Mouse (Mus musculus) small intestine, adult 2 months (tissue): ENCODE data around the gene Sik3. TPM values are rescaled to one million over a fixed set of nuclear protein-coding genes. Genes with fewer than 3 reads are reported as not detected.
"Not testable (repeated sequence)": the region's sequence is repeated elsewhere in the genome, so short reads cannot be mapped to it uniquely, and the experiment has no call there.

Experiments
- H3K27ac ChIP-seq: fragments of 200-500 bp; 2 replicates; pipeline ENCODE4 v1.5.1; 2012; ENCODE audit warnings: low read depth, low read length, control low read depth, inconsistent platforms; ENCODE audit not compliant: insufficient read depth
- H3K27me3 ChIP-seq: fragments of 200-500 bp; 2 replicates; pipeline ENCODE4 v1.6.1; 2012; ENCODE audit warnings: mild to moderate bottlenecking, moderate library complexity, low read length, inconsistent platforms; ENCODE audit not compliant: control insufficient read depth, insufficient read depth
- H3K36me3 ChIP-seq: fragments of 200-500 bp; 2 replicates; pipeline ENCODE4 v1.6.1; 2012; ENCODE audit warnings: mild to moderate bottlenecking, low read length, control low read depth, inconsistent platforms; ENCODE audit not compliant: control insufficient read depth, insufficient read depth
- H3K4me1 ChIP-seq: fragments of 200-500 bp; 2 replicates; pipeline ENCODE4 v1.6.1; 2012; ENCODE audit warnings: low read length, inconsistent platforms, mixed read lengths; ENCODE audit not compliant: control insufficient read depth, insufficient read depth, insufficient read length
- H3K4me3 ChIP-seq: fragments of 200-500 bp; 2 replicates; pipeline ENCODE4 v1.5.1; 2012; ENCODE audit warnings: low read depth, mild to moderate bottlenecking, control low read depth, inconsistent platforms, low read length, moderate library complexity
- CTCF ChIP-seq: fragments of 200-500 bp; IDR thresholded peaks from 2 replicates; pipeline ENCODE4 v1.5.1; 2012; ENCODE audit warnings: low read depth, mild to moderate bottlenecking, control low read depth, inconsistent platforms, low read length, moderate library complexity, mixed read lengths; ENCODE audit not compliant: insufficient replicate concordance, insufficient read length; ENCODE audit errors: extremely low read depth
- POLR2A ChIP-seq: fragments of 200-500 bp; IDR thresholded peaks from 2 replicates; pipeline ENCODE4 v1.6.1; 2012; ENCODE audit warnings: low read depth, mild to moderate bottlenecking, control low read depth, inconsistent platforms, low read length, moderate library complexity
- WGBS: fragments of 180-500 bp; shearing (Covaris S2); methylation state at CpG from one replicate; pipeline ENCODE4 v1.1.7; 2018; 5-methylcytosine and 5-hydroxymethylcytosine counted together
- polyA plus RNA-seq: library from polyadenylated mRNA; depleted of rRNA; stranded (reverse); fragments of >200 nt; gene quantifications from 2 replicates; pipeline ENCODE4 v1.2.3, GENCODE M21; 2012

Sik3 gene
- polyA plus RNA-seq, 1 experiment: 14.5 TPM

DNA sequence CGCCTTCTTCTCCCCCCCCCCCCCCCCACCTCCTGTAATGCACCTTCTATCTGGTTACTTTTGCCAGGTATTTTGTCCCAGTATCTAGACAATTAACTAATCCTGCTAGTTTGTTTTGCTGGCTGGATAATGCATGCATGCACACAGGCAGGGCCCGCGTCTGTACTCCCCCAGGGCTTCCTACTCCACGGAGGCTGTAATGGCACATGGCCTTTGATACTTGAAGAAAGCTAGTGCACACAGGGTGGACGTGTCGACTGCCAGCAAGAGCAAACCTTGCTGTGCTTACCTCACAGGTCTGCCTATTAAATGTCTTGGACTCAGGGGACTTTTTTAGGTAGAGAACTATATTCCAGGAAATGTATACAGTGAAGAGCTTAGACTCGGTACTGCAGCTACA is 73.3 kb downstream of the Sik3 start:
- H3K4me1 ChIP-seq: no peaks in the 10 kb centered on the region; the same call in 1 of the 2 replicates
- H3K4me3 ChIP-seq: no peak overlapping the region
- 64% methylated on average over 7 of the region's 7 CpGs for WGBS
- no peaks in the 10 kb centered on the region for H3K36me3 ChIP-seq
- H3K27ac ChIP-seq: no peak overlapping the region
- TF ChIP-seq CTCF (no peak), POLR2A (no peak)
- H3K27me3 ChIP-seq: no peaks in the 10 kb centered on the region

DNA sequence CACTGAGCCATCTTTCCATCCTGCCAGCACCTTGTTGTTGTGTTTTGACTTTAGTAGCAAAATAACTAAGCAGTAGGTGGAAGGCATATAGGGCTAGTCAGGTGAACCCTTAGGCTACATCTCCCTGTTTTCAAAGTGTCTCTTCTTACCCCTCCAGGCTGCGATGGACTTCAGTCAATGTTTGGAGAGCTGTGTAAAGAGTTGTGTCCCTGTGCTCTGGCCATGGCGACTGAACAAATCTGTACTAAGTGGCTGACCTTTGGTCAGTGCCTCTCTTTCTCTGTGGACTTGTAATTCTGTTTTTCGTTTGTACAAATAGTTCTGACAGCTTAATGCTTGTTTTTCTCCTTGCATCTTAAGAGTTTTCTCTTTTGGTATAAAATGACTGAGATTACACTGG is 74.2 kb downstream of the Sik3 start:
- H3K27ac ChIP-seq: no peak overlapping the region
- 31% methylated on average over 3 of the region's 3 CpGs for WGBS
- H3K27me3 ChIP-seq: no peaks in the 10 kb centered on the region
- H3K4me3 ChIP-seq: no peak overlapping the region
- H3K36me3 ChIP-seq: no peaks in the 10 kb centered on the region
- no peaks in the 10 kb centered on the region; the same call in 1 of the 2 replicates for H3K4me1 ChIP-seq
- TF ChIP-seq CTCF (no peak), POLR2A (no peak)

DNA sequence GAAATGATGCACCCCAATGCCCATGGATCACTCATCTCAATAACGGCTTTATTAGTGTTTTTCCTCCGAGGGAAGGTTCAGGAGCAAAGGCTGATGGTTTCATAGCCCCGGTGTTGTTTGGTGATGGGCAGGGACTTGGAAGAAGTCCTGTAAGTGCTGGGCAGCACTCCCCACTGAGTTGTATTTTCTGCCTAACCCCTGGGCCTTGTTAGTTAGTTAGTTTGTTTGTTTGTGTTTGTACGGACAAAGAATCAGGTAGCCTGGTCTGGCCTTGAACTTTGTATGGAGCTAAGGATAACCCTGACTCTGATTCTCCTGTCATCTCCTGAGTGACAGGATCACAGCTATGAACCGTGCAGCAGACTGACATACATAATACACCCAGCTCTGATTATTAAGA is 74.8 kb downstream of the Sik3 start:
- Histone ChIP-seq H3K4me3 (no peak overlapping the region), H3K27me3 (no peaks in the 10 kb centered on the region), H3K4me1 (no peaks in the 10 kb centered on the region; the same call in 1 of the 2 replicates), H3K27ac (no peak overlapping the region), H3K36me3 (no peaks in the 10 kb centered on the region)
- 57% methylated on average over 5 of the region's 5 CpGs for WGBS
- TF ChIP-seq POLR2A (no peak), CTCF (no peak)

DNA sequence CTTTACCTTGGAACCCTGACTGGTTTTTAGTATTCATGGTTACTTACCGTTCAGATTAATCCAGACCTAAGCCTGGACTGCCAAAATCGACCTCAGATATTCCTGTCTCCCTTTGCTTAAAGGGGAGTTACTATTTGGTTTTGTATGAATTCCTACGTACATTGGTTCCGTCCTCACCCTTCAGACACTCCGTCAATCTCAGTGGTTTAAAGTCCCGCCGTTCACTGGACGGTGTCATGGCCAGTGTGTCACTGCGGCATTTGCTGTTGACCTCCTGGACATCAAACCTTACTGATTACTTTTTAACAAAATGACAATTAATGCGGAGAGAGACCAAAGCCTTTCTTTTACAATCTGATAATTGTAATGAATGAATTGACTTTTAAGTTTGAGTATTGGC is 76.1 kb downstream of the Sik3 start:
- TF ChIP-seq CTCF (no peak), POLR2A (no peak)
- 86% methylated on average over 10 of the region's 10 CpGs for WGBS
- H3K4me3 ChIP-seq: no peak overlapping the region
- no peak overlapping the region for H3K27ac ChIP-seq
- no peaks in the 10 kb centered on the region for H3K4me1 ChIP-seq
- H3K36me3 ChIP-seq: no peaks in the 10 kb centered on the region
- no peaks in the 10 kb centered on the region for H3K27me3 ChIP-seq

DNA sequence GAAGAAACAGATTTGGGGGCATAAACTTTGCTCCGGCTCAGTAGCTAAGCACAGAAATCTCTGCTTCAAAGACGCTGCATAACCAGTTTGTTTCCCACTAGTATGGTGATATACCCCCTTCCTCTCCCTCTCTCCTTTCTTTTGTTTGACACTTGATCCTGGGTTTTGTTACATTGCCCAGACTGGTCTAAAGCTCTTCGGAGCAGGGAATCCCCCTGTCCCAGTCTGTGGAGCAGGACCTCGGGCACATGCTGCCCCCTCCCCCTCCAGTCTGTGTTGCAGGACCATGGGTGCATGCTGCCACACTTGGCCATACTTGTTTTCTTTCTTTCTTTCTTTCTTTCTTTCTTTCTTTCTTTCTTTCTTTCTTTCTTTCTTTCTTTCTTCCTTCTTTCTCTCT is 77.4 kb downstream of the Sik3 start:
- H3K27me3 ChIP-seq: no peaks in the 10 kb centered on the region
- no peak overlapping the region for H3K27ac ChIP-seq
- H3K36me3 ChIP-seq: no peaks in the 10 kb centered on the region
- H3K4me1 ChIP-seq: no peaks in the 10 kb centered on the region
- H3K4me3 ChIP-seq: no peak overlapping the region
- TF ChIP-seq POLR2A: no peak
- TF ChIP-seq CTCF: no peak
- 87% methylated on average over 4 of the region's 4 CpGs for WGBS

DNA sequence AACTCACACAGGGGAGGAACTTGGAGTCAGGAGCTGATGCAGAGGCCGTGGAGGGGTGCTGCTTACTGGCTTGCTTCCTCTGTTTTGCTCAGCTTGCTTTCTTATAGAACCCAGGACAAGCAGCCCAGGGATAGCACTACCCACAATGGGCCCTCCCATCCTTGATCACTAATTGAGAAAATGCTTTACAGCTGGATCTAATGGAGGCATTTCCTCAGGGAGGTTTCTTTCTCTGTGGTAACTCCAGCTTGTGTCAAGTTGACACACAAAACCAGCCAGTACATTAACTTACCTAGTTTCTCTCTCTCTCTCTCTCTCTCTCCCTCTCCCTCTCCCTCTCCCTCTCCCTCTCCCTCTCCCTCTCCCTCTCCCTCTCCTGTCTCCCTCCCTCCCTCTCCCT is 78.5 kb downstream of the Sik3 start:
- not testable (repeated sequence) for H3K4me3 ChIP-seq, H3K27me3 ChIP-seq, H3K4me1 ChIP-seq, H3K36me3 ChIP-seq, H3K27ac ChIP-seq
- WGBS: 36% methylated on average over 1 of the region's 1 CpGs

DNA sequence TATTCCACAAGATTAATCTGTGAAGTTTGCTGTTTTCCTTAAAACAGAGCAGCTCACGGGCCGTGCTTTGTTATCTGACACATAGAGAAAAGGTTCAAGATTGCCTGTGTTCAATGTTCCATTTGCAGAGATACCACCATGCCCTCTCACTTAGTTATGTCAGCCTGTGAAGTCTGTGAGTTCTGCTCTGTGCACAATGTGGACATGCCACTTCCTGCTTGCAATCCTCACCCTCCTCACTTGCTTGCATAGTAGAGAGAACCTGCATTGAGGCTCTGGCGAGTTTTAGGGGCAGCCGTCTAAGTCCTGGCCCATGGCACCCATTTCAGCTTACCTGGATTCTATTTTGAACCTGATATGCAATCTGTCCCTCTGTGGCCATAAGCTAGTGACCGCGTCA is 80.0 kb downstream of the Sik3 start:
- Histone ChIP-seq H3K27me3 (no peaks in the 10 kb centered on the region), H3K27ac (no peak overlapping the region), H3K4me3 (no peak overlapping the region), H3K36me3 (no peaks in the 10 kb centered on the region), H3K4me1 (peaks cover 2% of the 10 kb centered on the region; the same call in 1 of the 2 replicates)
- 89% methylated on average over 6 of the region's 6 CpGs for WGBS
- TF ChIP-seq CTCF: no peak
- no peak for TF ChIP-seq POLR2A
